Mouse (Mus musculus): ENCODE results near the gene Tceanc2.
"Not testable (repeated sequence)": the region's sequence is repeated elsewhere in the genome, so short reads cannot be mapped to it uniquely, and the experiment has no call there.

Tceanc2 gene

GRCm38 (mm10) chr4:107126891-107127524 lies 51.9 kb downstream of the Tceanc2 start:
- DNase-seq (ENCODE audit: low spot score in 2 of 2), result no peak

- DNase-seq (ENCODE audit: low spot score in 2 of 2), result no peak
These were observed 52.5 kb downstream of the Tceanc2 start for GRCm38 (mm10) chr4:107126389-107126788.

GRCm38 (mm10) chr4:107125101-107125500 lies 53.8 kb downstream of the Tceanc2 start:
- no peak for DNase-seq (ENCODE audit: low spot score in 2 of 2)

GRCm38 (mm10) chr4:107124376-107124775 lies 54.5 kb downstream of the Tceanc2 start:
- DNase-seq (ENCODE audit: low spot score in 2 of 2), result no peak

- peak; percentile 44 to 71 for DNase-seq (ENCODE audit: low spot score in 2 of 2)
These were observed 57.6 kb downstream of the Tceanc2 start for GRCm38 (mm10) chr4:107121165-107121943.

GRCm38 (mm10) chr4:107120676-107121075 lies 58.2 kb downstream of the Tceanc2 start:
- DNase-seq (ENCODE audit: low spot score in 2 of 2), result no peak

- DNase-seq (ENCODE audit: low spot score in 2 of 2), result no peak
These were observed 59.9 kb downstream of the Tceanc2 start for GRCm38 (mm10) chr4:107119056-107119455.

GRCm38 (mm10) chr4:107117741-107118385 lies 61.1 kb downstream of the Tceanc2 start:
- DNase-seq (ENCODE audit: low spot score in 2 of 2), result no peak

- DNase-seq (ENCODE audit: low spot score in 2 of 2), result no peak
These were observed 64.6 kb downstream of the Tceanc2 start for GRCm38 (mm10) chr4:107114278-107114677.

GRCm38 (mm10) chr4:107109181-107109580 lies 69.7 kb downstream of the Tceanc2 start:
- not testable (repeated sequence) for DNase-seq (ENCODE audit: low spot score in 2 of 2)

- no peak for DNase-seq (ENCODE audit: low spot score in 2 of 2)
These were observed 70.6 kb downstream of the Tceanc2 start for GRCm38 (mm10) chr4:107108291-107108731.

- no peak for DNase-seq (ENCODE audit: low spot score in 2 of 2)
These were observed 72.1 kb downstream of the Tceanc2 start for GRCm38 (mm10) chr4:107106777-107107176.

- no peak for DNase-seq (ENCODE audit: low spot score in 2 of 2)
These were observed 76.7 kb downstream of the Tceanc2 start for GRCm38 (mm10) chr4:107102220-107102619.

GRCm38 (mm10) chr4:107098791-107099525 lies 80.0 kb downstream of the Tceanc2 start:
- DNase-seq (ENCODE audit: low spot score in 2 of 2), result no peak

- no peak for DNase-seq (ENCODE audit: low spot score in 2 of 2)
These were observed 80.5 kb downstream of the Tceanc2 start for GRCm38 (mm10) chr4:107098375-107098774.

GRCm38 (mm10) chr4:107097871-107098270 lies 81.0 kb downstream of the Tceanc2 start:
- no peak for DNase-seq (ENCODE audit: low spot score in 2 of 2)

GRCm38 (mm10) chr4:107096841-107097373 lies 82.0 kb downstream of the Tceanc2 start, which contains the start of gene Cdcp2:
TSS of gene Cdcp2 (plus strand) at chr4:107096891.
- no peak for DNase-seq (ENCODE audit: low spot score in 2 of 2)

GRCm38 (mm10) chr4:107096043-107096442 lies 82.9 kb downstream of the Tceanc2 start:
- DNase-seq (ENCODE audit: low spot score in 2 of 2), result peak in 1 of 2 experiments; percentile 60

- DNase-seq (ENCODE audit: low spot score in 2 of 2), result no peak
These were observed 84.3 kb downstream of the Tceanc2 start for GRCm38 (mm10) chr4:107094484-107095187.

- DNase-seq (ENCODE audit: low spot score in 2 of 2), result no peak
These were observed 87.2 kb downstream of the Tceanc2 start for GRCm38 (mm10) chr4:107091696-107092095.

- peak in 1 of 2 experiments; percentile 48 for DNase-seq (ENCODE audit: low spot score in 2 of 2)
These were observed 94.1 kb downstream of the Tceanc2 start for GRCm38 (mm10) chr4:107084858-107085257.
